Mouse (Mus musculus) hindbrain, embryonic 10.5 days (tissue): Measurements from ENCODE around the gene Col17a1. TPM values are rescaled to one million over a fixed set of nuclear protein-coding genes. Genes with fewer than 3 reads are reported as not detected.
A peak's percentile ranks its signal among the peaks of the same experiment; 100 is the strongest.

Experiments used
- DNase-seq: peaks from one replicate; pipeline ENCODE4 v3.0.0-alpha.2; 2017; ENCODE audit warnings: low spot score
- H3K27ac ChIP-seq: fragments of 300-500 bp; sonication (generic); 2 replicates; pipeline ENCODE4 v1.5.1; 2016; ENCODE audit warnings: mild to moderate bottlenecking, moderate library complexity
- H3K27me3 ChIP-seq: fragments of 300-500 bp; sonication (generic); 2 replicates; pipeline ENCODE4 v1.6.1; 2016; ENCODE audit warnings: mild to moderate bottlenecking; ENCODE audit not compliant: poor library complexity, insufficient read depth, severe bottlenecking
- H3K36me3 ChIP-seq: fragments of 300-500 bp; sonication (generic); 2 replicates; pipeline ENCODE4 v1.6.1; 2016; ENCODE audit warnings: mild to moderate bottlenecking, moderate library complexity
- H3K4me1 ChIP-seq: fragments of 300-500 bp; sonication (generic); replicated peaks from 2 replicates; pipeline ENCODE4 v1.6.1; 2016; ENCODE audit warnings: mild to moderate bottlenecking
- H3K4me3 ChIP-seq: fragments of 300-500 bp; sonication (generic); 2 replicates; pipeline ENCODE4 v1.5.1; 2016; ENCODE audit warnings: mild to moderate bottlenecking, moderate library complexity
- H3K9me3 ChIP-seq: fragments of 300-500 bp; sonication (generic); 2 replicates; pipeline ENCODE4 v1.6.1; 2016; ENCODE audit warnings: mild to moderate bottlenecking, moderate library complexity
- WGBS: fragments of 180-500 bp; shearing (Covaris S2); methylation state at CpG from one replicate; pipeline ENCODE4 v1.1.7; 2016; 5-methylcytosine and 5-hydroxymethylcytosine counted together
- polyA plus RNA-seq: library from polyadenylated mRNA; unstranded; fragments of >200 nt; fragmentation: Nextera tagmentation; extraction: Ambion mirVana; gene quantifications from 2 replicates; pipeline ENCODE4 v1.2.1, GENCODE M21; 2016

Gene Col17a1
- polyA plus RNA-seq, 1 experiment from 2014 or later, result 0.30 TPM

DNA sequence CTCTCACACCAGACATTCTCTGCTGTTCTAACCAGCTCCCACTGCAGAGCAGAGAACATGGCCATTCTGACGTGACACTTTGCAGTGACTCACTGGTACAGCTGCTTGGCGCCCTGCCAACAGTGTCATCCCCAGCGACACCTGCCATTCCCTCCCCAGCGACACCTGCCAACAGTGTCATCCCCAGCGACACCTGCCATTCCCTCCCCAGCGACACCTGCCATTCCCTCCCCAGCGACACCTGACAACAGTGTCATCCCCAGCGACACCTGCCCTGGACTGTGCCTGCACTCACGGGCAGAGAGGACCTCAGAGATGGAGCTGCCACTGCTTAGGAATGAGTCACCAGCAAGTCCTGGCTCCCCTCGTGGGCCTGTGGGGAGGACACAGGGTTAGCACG is 37.0 kb downstream of the Col17a1 start:
- Histone ChIP-seq H3K4me1 (peaks cover 28% of the 10 kb centered on the region), H3K36me3 (no peaks in the 10 kb centered on the region), H3K4me3 (no peak overlapping the region), H3K9me3 (no peaks in the 10 kb centered on the region), H3K27me3 (no peaks in the 10 kb centered on the region; the same call in none of the 2 replicates), H3K27ac (no peak overlapping the region)
- 79% methylated on average over 11 of the region's 11 CpGs for WGBS
- no peak for DNase-seq

DNA sequence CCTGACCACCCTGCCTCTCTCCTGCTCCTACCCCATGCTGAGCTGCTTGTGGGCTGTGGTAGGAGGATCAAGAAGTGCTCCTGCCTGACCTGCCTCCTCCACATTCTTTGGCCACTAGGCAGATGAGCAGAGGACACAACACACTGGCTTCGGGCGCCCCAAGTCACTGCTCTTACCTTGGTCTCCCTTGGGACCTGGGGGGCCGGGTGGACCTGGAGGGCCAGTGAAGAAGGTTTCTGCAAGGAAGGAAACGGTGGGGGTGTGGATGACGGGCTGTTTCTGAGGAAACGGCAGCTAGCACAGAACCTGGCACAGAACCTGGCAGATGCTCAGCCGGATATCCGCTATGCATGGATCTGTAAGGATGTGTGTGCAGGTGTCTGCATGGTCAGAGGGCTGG is 38.7 kb downstream of the Col17a1 start:
- 90% methylated on average over 8 of the region's 8 CpGs for WGBS
- no peaks in the 10 kb centered on the region for H3K9me3 ChIP-seq

DNA sequence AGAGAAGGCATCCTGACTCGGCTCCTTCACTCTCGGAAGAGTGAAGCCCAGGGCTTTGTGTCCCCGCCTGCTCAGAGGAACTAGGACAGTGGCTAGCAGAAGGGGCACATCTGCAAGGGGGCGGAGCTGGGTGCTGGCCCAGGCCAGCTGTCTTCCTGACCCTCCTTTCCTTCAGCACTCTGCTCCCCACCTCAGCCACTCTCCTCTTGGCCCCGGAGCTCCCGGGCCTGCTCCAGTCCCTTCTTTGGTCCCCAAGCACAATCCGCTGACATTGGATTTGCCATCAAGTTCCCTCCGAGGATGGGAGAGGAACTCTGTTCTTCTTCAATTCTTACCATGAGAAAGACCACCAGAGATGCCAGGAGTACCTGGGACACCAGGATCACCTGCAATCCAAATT is 39.6 kb downstream of the Col17a1 start:
- H3K9me3 ChIP-seq, result no peaks in the 10 kb centered on the region
- no peaks in the 10 kb centered on the region; the same call in 1 of the 2 replicates for H3K27me3 ChIP-seq
- peak overlapping the region; percentile 23; the same call in 1 of the 2 replicates for H3K27ac ChIP-seq
- no peak overlapping the region for H3K4me3 ChIP-seq
- DNase-seq, result no peak
- 65% methylated on average over 8 of the region's 8 CpGs for whole genome bisulfite sequencing
- H3K4me1 ChIP-seq, result peaks cover 15% of the 10 kb centered on the region
- H3K36me3 ChIP-seq, result peaks cover 17% of the 10 kb centered on the region; the same call in 1 of the 2 replicates

More for the DNA sequence above, 38.7 kb downstream of the Col17a1 start:
- H3K4me3 ChIP-seq, result no peak overlapping the region
- no peaks in the 10 kb centered on the region; the same call in none of the 2 replicates for H3K27me3 ChIP-seq
- DNase-seq, result no peak
- H3K4me1 ChIP-seq, result peaks cover 24% of the 10 kb centered on the region
- no peak overlapping the region for H3K27ac ChIP-seq
- H3K36me3 ChIP-seq, result peaks cover 7% of the 10 kb centered on the region; the same call in 1 of the 2 replicates

DNA sequence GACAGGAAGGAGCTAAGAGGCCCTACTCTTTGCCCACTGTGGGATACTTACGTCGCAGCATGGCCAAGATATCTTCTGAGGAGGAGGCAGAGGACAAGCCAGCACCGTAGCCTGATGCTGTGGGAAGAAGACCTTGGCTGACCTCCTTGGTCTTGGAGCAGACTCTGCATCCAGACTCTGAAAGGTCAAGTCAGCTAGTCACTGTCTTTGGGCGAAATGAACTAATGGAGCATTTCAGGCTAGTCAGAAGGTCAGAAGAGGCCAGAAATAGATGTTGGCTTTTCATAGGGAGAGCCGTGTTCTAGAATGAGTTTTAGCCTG is 40.8 kb downstream of the Col17a1 start:
- no peak overlapping the region for H3K27ac ChIP-seq
- WGBS, result 95% methylated on average over 5 of the region's 5 CpGs
- no peak for DNase-seq
- H3K4me1 ChIP-seq, result peaks cover 9% of the 10 kb centered on the region
- peaks cover 26% of the 10 kb centered on the region for H3K36me3 ChIP-seq
- no peak overlapping the region for H3K4me3 ChIP-seq
- no peaks in the 10 kb centered on the region for H3K9me3 ChIP-seq
- H3K27me3 ChIP-seq, result no peaks in the 10 kb centered on the region; the same call in 1 of the 2 replicates

DNA sequence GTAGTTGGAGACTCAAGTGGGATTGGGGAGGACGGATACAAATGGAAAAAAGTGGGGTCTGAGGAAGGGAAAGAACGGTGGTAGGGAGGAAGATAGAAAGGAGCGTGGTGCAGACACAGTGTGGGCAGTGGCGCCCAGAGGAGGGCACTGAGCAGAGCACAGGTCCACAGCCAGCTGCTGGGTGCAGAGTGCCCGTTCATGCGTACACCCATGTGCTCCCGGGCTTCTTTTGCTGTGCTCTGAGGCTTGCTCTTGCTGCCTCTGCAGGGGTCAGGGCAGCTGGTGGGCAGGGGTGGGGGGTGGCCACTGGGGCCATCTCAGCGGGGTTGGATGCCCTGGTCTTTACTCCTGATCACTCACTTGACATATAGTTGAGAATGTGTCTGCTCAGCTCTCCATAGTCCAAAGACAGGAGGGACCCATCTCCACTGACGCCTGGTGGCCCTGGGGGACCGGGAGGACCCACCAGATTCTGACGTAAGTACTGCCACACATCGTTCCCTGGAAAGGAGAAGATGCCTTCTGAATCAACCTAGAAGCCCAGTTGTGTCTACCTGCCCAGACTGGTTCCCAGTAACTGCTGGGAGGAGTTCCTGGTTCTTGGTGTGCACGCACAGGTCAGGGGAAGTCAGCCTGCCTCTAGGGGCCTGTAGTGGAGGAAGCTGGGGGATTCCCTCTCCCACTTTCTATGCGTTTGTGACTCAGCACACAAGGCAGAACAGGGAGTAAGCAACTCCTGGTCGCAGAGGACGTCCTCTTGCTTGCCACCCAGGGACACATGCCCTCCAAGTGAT is 41.3 kb downstream of the Col17a1 start:
- Histone ChIP-seq H3K27me3 (no peaks in the 10 kb centered on the region; the same call in 1 of the 2 replicates), H3K27ac (no peak overlapping the region), H3K9me3 (no peaks in the 10 kb centered on the region), H3K36me3 (peaks cover 26% of the 10 kb centered on the region), H3K4me1 (peaks cover 6% of the 10 kb centered on the region; the same call in 1 of the 2 replicates), H3K4me3 (no peak overlapping the region)
- WGBS, result 89% methylated on average over 16 of the region's 16 CpGs
- DNase-seq, result no peak

DNA sequence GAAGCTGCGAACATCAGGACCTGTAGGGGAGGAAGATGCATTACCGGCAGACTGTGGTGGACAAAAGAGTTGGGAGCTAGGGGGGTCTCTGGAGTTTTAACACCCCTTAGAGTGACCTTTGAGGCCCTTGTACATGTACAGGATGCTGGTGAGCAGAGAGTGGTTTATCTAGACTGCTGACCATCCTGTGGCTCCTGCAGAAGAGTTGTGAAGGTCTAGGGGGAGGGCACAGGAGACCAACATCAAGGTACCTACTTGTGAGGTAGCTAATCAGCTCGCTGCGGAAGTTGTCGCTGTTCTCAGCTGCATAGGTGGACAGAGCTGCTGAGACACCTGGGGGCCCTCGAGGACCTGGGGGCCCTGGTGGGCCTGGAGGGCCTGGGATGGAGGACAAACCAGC is 42.8 kb downstream of the Col17a1 start:
- peaks cover 29% of the 10 kb centered on the region for H3K36me3 ChIP-seq
- H3K9me3 ChIP-seq, result no peaks in the 10 kb centered on the region
- WGBS, result 94% methylated on average over 6 of the region's 6 CpGs
- no peak overlapping the region for H3K27ac ChIP-seq
- no peak overlapping the region for H3K4me3 ChIP-seq
- H3K27me3 ChIP-seq, result no peaks in the 10 kb centered on the region
- DNase-seq, result no peak
- peaks cover 6% of the 10 kb centered on the region; the same call in 1 of the 2 replicates for H3K4me1 ChIP-seq

DNA sequence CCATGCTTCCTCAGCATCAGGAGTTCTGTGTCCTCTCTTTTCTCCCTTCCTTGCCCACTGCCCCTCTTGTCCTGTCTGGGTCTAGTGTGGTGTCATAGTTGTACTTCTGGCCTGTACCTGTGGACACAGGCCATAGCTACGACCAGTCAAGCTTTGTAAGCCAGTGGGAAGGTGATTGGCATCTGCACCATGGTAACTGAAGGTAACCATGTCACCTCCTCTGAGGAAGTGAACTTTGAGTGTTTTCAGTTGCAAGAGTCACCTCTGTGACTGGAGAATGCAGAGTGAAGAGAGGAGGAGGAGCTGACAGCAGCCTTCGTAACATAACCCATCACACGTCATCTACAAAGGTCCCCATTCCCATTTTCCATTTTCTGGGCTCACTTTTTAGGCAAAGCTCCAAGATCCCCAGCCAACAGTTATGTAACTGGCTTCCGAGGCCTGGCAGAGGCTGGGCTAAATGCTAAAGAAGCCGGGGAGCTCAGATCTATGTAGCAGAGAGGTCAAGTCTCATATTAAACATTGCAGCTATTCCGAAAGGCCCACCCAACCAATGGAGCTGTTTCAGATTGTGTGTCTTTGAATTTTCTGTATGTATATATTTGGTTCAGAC is 45.3 kb downstream of the Col17a1 start:
- H3K9me3 ChIP-seq, result no peaks in the 10 kb centered on the region
- H3K4me1 ChIP-seq, result no peaks in the 10 kb centered on the region
- H3K4me3 ChIP-seq, result no peak overlapping the region
- no peaks in the 10 kb centered on the region for H3K27me3 ChIP-seq
- 92% methylated on average over 6 of the region's 6 CpGs for WGBS
- H3K27ac ChIP-seq, result no peak overlapping the region
- DNase-seq, result no peak
- H3K36me3 ChIP-seq, result peaks cover 47% of the 10 kb centered on the region

DNA sequence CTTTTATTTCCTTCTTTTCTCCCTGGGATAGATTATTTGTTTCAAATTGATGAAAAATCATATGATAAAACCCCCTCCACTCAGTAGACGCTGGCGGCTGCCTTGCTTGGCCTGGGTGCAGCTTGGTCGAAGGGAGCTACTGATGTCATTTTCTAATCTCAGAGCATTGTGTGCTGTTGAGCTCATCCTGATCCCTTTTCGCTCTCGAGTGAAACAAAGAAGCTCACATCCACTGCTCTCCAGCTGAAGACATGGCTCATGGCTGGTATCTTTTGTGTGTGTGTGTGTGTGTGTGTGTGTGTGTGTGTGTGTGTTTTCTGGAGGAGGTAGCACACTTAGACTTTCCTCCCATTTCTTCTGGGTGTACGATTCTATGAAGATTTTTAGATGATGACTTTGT is 46.3 kb downstream of the Col17a1 start:
- 79% methylated on average over 6 of the region's 6 CpGs for WGBS
- peaks cover 57% of the 10 kb centered on the region for H3K36me3 ChIP-seq
- no peak overlapping the region for H3K27ac ChIP-seq
- no peaks in the 10 kb centered on the region for H3K9me3 ChIP-seq
- H3K27me3 ChIP-seq, result no peaks in the 10 kb centered on the region
- no peak overlapping the region for H3K4me3 ChIP-seq
- DNase-seq, result no peak
- H3K4me1 ChIP-seq, result no peaks in the 10 kb centered on the region

DNA sequence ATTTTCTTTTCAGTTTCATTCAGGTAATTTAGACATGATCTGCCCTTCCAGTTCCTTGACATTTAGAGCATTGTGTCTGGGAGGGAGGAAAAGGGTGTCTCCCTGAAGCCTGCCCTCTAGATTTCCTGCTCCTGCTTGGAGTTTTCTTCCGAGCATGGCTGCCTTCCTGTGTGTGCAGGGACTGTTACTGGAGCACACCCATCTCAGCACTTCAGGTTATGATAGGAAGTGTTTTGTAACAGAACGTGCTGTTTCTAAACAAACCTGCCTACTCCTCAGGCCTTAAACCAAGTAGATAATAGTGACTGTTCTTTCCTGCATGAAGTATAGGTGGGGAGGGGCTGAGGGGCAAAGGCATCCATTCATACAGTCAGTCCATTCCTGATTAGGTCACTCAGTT is 48.0 kb downstream of the Col17a1 start:
- Histone ChIP-seq H3K9me3 (no peaks in the 10 kb centered on the region), H3K36me3 (peaks cover 73% of the 10 kb centered on the region), H3K27me3 (no peaks in the 10 kb centered on the region), H3K4me3 (no peak overlapping the region), H3K27ac (no peak overlapping the region), H3K4me1 (no peaks in the 10 kb centered on the region)
- DNase-seq, result no peak
- 77% methylated on average over 2 of the region's 2 CpGs for WGBS

DNA sequence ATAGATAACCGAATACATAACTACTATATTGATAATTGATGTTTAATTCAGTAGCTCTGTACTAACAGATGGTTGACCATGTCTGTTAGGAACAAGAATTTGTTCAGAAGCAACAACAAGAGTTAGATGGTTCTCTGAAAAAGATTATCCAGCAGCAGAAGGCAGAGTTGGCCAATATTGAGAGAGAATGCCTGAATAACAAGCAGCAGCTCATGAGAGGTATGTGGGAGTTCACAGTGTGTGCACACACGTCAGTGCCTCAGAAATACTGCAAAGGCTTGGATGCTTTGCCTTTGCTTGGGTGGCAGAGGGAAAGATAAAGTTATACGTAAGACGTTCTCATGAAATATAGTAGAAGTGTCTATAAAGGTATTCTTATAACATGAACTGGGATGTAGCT is 56.5 kb downstream of the Col17a1 start:
- H3K27me3 ChIP-seq, result no peaks in the 10 kb centered on the region
- DNase-seq, result no peak
- peaks cover 62% of the 10 kb centered on the region for H3K36me3 ChIP-seq
- H3K4me1 ChIP-seq, result no peaks in the 10 kb centered on the region
- WGBS, result 93% methylated on average over 4 of the region's 4 CpGs
- H3K9me3 ChIP-seq, result no peaks in the 10 kb centered on the region
- H3K4me3 ChIP-seq, result no peak overlapping the region
- H3K27ac ChIP-seq, result no peak overlapping the region

DNA sequence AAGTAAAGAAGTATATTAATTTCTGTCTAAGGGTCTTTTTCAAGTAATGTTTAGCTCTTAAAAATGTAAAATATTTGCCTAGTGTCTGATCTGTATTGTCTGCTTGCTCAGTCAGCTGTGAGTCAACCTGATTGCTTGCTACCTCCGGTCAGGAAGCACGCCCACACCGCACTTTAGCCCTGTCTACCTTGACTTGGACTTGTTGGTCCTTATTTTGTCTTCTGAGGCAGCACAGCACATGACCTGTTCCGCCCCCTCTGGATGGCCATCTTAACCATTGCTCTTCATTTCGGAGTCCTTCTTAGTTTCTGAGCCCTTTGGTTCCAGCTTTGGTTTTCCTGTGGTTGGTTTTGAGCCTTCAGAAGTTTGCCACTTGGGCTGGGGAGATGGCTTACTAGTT is 60.1 kb downstream of the Col17a1 start:
- Histone ChIP-seq H3K4me3 (no peak overlapping the region), H3K36me3 (peaks cover 47% of the 10 kb centered on the region), H3K27ac (no peak overlapping the region), H3K4me1 (no peaks in the 10 kb centered on the region), H3K27me3 (no peaks in the 10 kb centered on the region), H3K9me3 (no peaks in the 10 kb centered on the region)
- no peak for DNase-seq
- 95% methylated on average over 5 of the region's 5 CpGs for WGBS

DNA sequence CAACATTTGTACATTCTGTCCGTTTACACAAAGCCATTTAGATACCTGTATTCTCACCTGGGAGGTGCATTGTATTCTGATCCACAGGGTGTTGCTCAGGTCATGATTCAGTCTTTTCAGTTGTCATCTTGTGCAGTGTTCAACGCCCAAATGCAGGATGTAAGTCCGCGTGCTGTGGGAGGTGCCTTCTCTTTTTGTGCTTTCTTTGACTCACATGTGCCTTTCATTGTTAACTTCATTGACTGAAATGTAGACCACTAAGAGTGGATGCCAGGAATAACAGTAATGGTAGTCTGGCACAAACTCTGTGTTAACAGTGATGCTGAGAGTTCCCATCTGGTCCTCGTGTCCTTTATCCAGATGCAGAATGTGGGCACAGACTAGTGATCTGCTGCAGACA is 61.5 kb downstream of the Col17a1 start:
- Histone ChIP-seq H3K27ac (no peak overlapping the region), H3K27me3 (no peaks in the 10 kb centered on the region), H3K9me3 (no peaks in the 10 kb centered on the region), H3K4me3 (no peak overlapping the region), H3K4me1 (peaks cover 2% of the 10 kb centered on the region; the same call in 1 of the 2 replicates), H3K36me3 (peaks cover 40% of the 10 kb centered on the region)
- DNase-seq, result no peak
- 88% methylated on average over 5 of the region's 5 CpGs for WGBS

DNA sequence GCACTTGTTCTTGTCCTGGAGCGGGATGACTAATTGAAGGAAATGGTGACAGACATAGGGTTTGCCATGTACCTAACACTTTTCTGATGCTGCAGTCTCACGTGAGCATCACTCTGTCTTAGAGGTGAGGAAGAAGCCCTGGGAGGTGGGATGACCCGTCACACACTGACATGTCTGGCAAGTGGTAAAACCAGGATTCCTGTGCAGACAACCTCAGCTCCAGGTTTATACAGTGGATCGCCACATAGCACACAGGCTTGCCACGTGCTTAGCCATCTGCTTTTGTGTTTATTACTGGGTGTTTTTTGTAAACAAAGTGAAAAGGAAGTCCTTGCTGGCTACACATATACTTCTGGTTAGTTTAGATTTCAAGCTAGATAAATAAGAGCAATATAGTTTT is 62.8 kb downstream of the Col17a1 start:
- peaks cover 45% of the 10 kb centered on the region for H3K36me3 ChIP-seq
- no peaks in the 10 kb centered on the region for H3K27me3 ChIP-seq
- H3K4me1 ChIP-seq, result peaks cover 6% of the 10 kb centered on the region; the same call in 1 of the 2 replicates
- WGBS, result 88% methylated on average over 5 of the region's 5 CpGs
- no peak overlapping the region for H3K27ac ChIP-seq
- no peak for DNase-seq
- no peaks in the 10 kb centered on the region for H3K9me3 ChIP-seq
- no peak overlapping the region for H3K4me3 ChIP-seq
